Mouse (Mus musculus): ENCODE data around the gene B9d1. TPM values are rescaled to one million over a fixed set of nuclear protein-coding genes. Genes with fewer than 3 reads are reported as not detected.

B9d1 gene
- total RNA-seq, 2 experiments from 2014 or later: 8.4 to 10.4 TPM

DNA sequence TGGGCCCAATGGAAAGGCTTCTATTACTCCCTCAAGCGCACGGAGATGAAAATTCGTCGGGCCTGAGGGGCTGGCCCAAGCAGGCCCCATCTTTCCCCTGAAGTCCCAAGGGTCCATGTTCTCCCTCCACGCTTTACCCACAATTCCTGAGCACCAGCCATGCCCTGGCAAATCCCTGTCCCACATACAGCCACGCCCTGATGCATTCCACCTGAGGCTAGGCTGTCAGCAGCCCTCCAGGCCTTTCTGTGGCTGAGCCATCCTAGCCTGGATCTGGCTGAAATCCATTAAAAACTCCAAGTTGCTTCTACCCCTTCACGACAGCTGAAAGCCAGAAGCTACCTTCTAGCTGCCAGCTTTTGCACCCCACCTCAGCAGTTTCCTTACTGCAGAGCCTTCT, 17.0 kb upstream of the B9d1 start:
- no peak for DNase-seq (ENCODE audit: low spot score)
- intact Hi-C loops (cut with DNase I): no loop called here

DNA sequence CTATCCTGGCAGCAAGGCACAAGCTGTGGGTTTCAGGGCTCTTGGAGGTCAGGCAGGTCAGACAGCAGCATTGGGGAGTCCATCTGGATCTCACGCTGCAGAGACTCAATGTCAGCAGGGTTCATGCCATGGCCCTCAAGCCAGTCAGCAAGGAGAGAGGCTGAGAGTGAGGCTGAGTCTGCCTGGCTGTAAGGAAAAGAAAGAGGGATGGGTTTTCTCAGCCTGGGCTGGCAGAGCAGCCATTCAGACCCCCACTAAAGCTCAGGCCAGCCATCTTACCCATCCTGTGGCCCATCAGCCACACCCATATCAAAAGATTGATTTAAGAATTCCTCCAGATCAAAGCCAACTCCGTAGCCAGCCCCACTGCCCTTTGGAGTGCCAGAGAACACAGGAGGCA, 15.9 kb upstream of the B9d1 start:
- no peak for DNase-seq (ENCODE audit: low spot score)
- intact Hi-C loops (cut with DNase I): no loop called here

DNA sequence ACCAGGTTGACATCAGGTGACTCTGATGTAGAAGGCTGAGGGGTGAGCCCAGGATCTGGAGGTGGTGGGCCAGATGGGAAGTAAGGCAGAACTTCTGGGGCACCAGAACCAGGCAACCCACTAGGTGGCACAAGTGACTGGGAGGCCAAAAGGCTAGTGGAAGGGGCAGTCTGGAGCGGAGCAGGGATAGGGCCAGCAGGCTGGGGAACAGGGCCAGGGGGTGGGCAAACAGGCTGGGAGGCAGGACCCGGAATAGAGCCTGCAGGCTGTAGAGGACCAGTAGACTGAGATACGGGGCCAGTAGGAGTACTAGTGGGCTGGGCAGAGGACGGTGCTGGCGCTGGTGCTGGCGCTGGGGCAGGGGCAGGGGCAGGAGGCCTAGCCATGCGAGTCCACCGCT, 15.1 kb upstream of the B9d1 start:
- DNase-seq (ENCODE audit: low spot score): no peak
- intact Hi-C loops (cut with DNase I): loop anchor here (10.0 kb wide), 1 partner anchor 315 kb away; the partner anchor contains the start of gene Usp22

DNA sequence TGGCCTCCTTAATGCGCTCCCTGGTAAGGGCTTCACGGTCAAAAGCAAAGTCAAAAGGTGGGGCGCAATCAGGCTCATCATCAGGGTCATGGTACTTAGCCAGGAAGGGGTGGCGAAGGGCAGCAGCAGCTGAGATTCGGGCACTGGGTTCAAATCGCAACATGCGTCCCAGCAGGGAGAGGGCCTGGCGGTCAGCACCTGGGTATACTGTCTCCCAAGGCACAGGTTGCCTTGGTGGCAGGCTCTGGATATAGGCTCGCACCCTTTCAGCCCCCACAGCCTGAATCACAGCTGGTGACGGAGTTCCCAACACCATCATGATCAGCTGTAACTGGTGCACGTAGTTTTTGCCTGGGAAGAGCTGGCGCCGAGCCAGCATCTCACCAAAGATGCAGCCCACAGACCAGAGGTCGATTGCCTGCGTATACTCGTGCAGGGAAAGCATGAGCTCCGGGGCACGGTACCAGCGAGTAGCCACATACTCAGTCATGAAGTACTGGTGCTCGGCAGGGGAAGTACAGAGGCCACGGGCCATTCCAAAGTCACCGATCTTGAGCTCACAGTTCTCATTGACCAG, 13.9 kb upstream of the B9d1 start:
- no peak for DNase-seq (ENCODE audit: low spot score)
- intact Hi-C loops (cut with DNase I): loop anchor here (10.0 kb wide), 1 partner anchor 316 kb away; the partner anchor contains the start of gene Usp22

DNA sequence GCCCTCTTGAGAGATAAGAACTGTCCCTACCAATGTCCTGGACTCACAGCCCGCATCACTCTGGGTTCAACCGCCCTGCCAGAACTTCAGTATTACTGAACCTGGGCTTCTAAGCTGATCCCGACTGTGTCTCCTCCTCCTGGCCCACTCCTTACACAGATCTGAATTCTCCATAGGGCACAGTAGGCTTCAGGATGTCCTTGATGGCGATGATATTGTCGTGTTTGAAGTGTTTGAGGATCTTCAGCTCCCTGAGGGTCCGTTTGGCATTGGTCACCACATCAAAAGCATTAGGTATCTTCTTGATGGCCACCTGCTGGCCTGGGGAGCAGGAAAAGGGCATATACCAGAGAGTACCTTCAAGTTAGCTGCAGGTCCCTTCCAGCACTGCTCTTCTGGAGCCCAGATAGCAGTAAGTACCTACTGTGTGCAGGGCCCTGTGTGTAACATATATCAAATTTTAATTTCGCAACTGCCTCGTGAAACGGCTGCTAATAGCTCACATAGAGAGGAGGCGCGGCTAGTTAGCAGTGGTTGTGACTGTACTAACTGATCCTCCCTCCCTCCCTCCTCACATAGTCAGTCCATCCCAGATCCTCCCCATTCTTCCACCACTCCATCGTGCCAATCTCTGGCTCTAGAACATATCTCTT, 12.1 kb upstream of the B9d1 start:
- intact Hi-C loops (cut with DNase I): loop anchor here (10.0 kb wide), 1 partner anchor 318 kb away; the partner anchor contains the start of gene Usp22
- no peak for DNase-seq (ENCODE audit: low spot score)

DNA sequence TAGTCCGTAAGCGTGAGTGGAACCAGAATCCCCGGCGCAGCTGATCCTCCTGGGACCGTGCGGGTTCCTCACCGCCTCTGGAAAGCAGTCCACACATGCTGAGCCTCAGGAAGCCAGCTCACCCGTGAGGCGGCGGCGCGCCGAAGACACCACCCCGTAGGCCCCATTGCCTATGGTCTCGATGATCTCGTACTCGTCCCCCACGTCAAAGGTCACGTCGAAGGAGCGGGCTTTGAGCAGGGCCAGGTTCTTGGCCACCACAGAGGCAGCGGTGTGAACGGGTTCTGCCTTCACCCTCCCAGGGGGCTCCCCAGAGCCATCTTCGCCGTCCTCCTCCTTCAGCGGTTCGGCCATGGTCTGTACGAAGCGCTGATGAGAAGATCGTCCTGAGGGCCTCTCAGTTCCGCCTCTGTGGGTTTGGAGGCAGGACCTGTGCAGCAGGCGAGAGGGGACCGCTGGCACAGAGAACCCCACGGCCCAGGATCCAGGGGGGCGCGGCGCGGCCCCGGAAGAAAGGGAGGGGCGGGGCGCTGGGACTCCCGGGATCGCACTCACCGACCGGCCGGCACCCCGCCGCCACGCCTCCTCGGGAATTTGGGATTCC, 11.3 kb upstream of the B9d1 start:
- intact Hi-C loops (cut with DNase I): loop anchor here (10.0 kb wide), 1 partner anchor 319 kb away; the partner anchor contains the start of gene Usp22
- no peak for DNase-seq (ENCODE audit: low spot score)

DNA sequence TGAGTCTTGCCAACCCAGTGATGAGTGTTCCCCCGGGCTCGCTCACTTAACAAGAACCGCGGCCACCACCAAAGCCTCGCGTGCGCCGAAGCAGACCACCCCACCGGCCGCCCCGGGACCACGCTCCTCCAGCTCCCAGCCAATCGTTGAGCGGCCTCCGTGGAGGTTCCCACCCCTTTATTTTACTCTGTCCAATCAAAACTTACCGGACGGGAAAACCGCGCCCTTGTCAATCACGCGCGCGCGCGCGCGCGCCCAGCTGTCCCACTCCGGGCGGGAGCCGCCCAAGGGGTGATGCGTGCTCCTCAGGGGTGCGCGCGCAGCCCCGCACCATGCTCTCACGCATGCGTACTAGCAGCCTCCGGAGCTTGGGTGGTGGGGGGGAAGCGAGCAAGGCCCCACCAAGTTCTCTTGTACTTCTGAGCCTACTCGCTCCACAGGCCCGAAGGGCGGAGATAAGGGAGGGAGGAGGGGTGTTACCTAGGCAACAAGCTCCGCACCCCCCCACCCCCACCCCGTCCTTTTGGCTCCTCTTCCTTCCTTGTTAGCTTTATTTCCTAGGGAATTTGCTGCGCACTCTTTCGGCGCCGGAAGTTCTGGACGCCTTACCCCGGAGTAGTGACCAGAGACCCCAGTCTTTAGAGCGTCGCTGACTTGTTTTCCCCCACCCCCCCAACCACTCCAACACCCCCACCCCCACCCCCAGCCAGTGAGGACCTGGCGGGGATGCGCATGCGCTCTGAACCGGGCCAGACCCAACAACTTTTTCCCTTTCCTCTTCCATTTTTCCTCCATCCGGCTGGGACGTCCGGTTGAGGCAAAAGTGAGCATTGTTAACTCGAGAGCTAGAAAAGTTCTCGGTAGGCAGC, 10.6 kb upstream of the B9d1 start, which contains the start of gene Mapk7:
TSS of gene Mapk7 (minus strand) at position 278 of the 869 bp plus-strand sequence.
- peak; percentile 95 for DNase-seq (ENCODE audit: low spot score)
- intact Hi-C loops (cut with DNase I): loop anchor here (10.0 kb wide), 1 partner anchor 320 kb away; the partner anchor contains the start of gene Usp22

DNA sequence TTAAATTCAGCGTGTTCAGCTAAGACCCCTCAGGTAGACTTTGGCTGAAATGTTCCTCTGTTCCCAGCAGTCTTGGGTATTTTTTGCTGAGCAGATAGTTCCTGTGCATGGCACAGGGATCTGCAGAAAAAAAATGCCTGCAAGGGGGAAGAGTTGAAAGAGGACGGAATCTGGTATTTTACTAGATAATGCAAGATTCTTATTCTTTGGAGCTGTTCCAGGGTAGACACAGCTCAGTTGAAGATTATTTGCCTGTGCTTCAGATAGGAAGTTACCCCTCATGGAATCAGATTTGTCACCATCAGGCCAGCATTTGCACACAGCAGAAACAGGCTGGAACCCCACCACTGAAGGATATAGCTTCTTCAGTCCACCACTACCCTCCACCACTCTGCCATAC, 9.4 kb upstream of the B9d1 start:
- no peak for DNase-seq (ENCODE audit: low spot score)
- intact Hi-C loops (cut with DNase I): loop anchor here (10.0 kb wide), 1 partner anchor 321 kb away; the partner anchor contains the start of gene Usp22

DNA sequence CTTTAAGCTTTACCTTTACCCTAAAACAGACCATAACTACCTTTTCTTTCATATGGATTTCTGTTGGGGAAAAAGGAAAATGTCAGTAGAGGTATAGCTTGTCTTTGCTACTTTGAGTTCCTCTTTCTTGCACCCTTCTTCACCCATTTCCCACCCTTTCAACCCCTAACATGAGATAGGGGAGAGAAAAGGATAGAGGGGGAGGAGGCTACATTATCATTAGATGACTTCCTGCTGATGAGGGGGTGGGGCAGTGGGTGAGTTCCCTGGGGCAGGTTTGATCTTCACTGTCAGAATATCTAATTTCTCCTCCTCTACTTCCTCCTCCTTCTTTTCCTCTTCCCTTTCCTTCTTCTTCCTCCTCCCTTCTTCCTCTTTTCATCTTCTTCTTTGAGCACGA, 7.5 kb upstream of the B9d1 start:
- intact Hi-C loops (cut with DNase I): loop anchor here (10.0 kb wide), 1 partner anchor 323 kb away; the partner anchor contains the start of gene Usp22

DNA sequence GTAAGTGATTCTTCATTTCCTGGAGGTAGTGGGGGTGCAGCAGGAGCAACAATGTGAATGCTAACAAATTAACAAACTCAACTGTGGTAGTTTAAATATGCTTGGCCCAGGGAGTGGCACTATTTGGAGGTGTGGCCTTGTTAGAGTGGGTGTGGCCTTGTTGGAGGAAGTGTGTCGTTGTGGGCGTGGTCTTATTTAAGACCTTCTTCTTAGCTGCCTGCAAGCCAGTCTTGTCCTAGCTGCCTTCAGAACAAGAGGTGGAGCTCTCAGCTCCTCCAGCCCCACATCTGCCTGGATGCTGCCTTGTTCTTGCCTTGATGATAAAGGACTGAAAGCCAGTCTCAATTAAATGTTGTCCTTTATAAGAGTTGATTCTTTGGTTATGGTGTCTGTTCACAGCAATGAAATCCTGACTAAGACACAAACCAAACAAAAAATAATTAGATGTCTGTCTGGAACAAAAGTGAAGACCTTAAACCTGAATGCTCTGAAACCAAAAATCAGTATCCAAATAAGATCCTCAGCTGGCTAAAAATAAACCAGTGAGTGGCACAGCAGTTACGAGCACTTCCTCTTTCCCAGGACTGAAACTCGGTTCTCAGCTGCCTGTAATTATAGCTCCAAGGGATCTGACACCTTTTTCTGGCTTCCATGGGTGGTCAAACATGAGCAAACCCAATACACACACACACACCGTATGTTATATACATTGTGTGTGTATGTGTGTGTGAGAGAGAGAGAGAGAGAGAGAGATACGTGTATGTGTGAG, 6.0 kb upstream of the B9d1 start:
- no peak for DNase-seq (ENCODE audit: low spot score)
- intact Hi-C loops (cut with DNase I): loop anchor here (10.0 kb wide), 1 partner anchor 324 kb away; the partner anchor contains the start of gene Usp22

More for the DNA sequence above, 7.5 kb upstream of the B9d1 start:
- no peak for DNase-seq (ENCODE audit: low spot score)

DNA sequence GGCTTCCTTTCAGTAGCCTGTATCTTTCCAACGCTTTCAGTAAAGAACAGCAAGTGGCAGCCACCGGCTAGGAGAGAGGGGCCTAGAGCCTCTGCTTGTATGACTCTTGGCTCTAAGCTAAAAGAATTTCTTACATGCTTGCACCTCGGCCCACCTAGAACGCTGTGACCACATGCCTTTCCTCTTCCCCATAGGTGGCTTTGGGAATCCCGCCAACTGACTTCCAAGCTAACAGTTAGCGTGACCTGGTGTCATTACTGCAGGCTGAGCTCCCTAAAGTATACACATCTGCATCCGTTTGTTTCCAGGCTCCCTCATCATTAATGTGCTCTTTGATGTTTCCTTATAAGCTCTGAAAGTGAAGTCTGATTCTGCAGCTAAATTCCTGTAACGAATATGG, 1.0 kb upstream of the B9d1 start:
- intact Hi-C loops (cut with DNase I): loop anchor here (2.0 to 10.0 kb wide), 4 partner anchors 93 to 1602 kb away; partner anchors contain the start of genes Aldh3a2 and Slc47a2
- no peak for DNase-seq (ENCODE audit: low spot score)

DNA sequence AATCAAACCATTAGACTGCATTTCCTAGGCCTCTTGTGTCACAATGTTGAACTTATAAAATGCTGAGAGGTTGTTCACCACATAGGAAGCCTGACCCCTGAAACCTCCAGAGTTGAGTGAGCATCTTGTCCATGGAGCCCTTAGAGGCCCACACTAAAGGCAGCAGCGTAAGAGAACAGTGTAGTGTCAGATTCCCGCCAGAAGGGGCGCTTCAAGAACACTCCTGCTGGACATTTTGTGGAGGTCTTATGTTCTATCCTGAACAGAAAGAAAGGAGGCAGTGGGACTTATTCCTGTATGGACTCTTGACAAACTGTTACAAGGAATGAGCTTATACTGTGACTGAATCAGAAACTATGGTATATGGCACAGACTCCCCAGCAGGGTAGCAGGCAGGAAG, 10.0 kb downstream of the B9d1 start:
- intact Hi-C loops (cut with DNase I): loop anchor here (5.0 kb wide), 1 partner anchor 197 kb away; no protein-coding TSS in a partner anchor
- DNase-seq (ENCODE audit: low spot score): no peak

DNA sequence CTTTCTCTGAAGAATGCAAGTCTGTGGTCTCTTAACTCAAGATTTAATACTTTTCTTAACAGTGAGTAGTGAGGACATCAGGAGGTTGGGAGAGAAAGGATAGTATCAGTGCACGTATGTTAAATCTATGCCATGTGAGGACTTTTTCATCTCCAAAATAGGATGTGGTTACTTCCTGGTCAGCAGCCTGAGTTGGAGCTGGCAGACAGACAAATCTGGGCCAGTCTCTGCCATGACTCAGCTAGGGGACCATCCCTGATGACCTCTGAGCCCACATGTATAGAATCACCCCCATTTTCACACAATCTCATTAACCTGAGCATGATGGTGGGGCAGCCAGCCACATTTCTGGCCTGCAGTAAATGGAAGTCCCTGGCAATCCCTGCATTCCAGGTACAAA, 13.0 kb downstream of the B9d1 start:
- intact Hi-C loops (cut with DNase I): no loop called here

DNA sequence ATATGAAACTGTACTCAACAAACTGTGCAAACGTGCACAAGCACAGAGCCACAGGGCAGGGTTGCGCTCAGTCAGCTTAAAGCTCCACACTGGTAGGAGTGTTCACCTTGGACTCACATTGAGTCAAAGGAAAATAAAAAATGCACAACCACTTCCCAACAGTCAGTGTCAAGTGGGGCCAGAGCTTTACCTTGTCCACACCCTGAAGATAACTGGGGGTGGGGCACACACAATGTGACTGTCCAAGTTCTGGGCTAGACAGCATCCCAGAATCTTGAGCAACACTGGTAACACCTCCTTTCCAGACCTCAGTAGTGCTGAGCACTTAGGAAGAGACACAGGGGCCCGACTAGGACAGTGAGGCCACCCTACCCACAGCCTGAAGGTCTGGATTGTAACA, 13.9 kb downstream of the B9d1 start:
- intact Hi-C loops (cut with DNase I): no loop called here
- DNase-seq (ENCODE audit: low spot score): no peak

More for the DNA sequence above, 13.0 kb downstream of the B9d1 start:
- DNase-seq (ENCODE audit: low spot score): no peak

DNA sequence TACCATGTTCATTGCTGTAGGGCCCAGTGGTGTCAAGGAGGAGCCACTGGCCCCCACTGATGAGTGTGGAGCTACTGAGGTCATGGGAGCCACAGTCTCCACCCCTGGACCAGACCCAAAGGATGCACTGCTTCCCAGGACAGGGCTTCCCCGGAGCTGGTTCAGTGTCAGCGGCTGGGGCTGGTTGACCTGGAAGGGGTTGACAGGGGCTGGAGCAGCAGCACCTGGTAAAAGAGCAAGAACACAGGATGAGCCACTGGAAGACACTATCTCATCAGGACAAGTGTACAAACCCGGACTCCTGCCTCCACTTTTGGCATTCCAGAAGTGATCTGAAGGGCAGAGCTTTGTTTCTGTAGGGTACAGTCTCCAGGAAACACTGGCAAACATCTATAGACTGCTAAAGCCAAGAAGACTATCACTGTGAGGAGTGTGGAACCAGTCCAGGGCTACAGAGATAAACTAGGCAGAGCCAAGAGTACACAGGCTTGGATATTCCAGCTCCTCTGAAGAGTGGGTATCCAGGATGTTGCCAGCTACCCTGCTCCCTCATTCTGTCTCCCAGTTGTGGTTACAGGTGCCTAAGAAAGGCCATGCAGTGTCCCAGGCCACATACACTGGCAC, 14.7 kb downstream of the B9d1 start:
- intact Hi-C loops (cut with DNase I): no loop called here
- DNase-seq (ENCODE audit: low spot score): no peak

DNA sequence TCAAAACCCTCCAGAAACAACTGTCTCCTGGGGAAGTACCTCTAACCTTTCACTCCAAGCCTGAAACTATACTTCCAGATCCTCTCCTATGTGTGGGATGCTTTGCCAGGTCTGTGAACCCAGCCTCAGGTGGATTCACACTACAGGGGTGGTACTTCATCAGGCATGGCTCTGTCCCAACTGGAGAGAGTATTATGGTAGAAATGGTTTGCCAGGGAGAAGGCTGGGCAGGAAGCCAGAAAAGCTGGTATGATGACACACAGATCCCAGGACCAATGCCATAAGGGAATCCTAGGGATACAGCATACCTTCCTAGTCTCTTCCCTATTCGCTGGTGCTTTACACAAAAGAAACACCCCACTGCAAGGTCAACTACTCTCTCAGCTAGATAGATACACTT, 21.9 kb downstream of the B9d1 start:
- intact Hi-C loops (cut with DNase I): no loop called here
- no peak for DNase-seq (ENCODE audit: low spot score)

DNA sequence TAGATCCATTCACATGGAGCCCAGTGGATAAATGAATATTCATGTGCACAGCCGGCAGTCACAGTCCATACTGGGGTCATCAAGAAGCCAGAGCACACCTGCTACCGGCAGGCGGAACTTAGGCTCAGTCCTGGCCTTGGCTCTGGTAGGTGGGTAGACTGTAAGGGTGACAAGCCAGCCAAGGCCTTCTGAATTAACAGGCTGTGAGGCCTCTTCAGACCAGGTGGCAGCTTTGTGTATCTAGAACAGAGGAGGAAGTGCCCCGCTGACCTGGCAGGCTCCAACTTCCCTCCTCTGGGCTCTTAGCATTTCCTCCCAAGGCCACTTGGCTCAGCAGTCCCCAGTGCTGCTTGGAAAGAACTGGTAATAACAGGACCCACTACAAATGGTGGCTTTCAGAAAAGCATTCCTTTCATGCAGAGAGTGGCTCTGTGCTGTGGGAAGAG, 24.3 kb downstream of the B9d1 start:
- DNase-seq (ENCODE audit: low spot score): peak; percentile 28
- intact Hi-C loops (cut with DNase I): no loop called here

DNA sequence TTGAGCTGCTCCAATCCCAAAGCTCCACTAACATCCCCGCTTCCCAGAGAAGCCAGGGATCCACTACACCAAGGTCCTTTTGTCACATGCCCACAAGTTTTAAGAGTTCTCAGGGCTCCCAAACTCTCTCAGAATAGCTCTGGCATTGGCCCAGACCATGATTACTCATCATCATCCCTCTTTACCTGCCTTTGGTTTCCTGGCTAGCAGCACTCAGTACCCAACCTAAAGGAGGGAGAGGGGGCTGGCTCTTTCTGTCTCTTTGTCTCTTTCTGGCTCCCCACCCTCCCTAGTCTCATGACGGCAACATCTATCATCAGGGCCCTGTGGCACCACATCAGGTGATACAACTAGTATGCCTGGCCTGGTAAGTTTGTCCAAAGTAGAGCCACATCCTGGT, 27.9 kb downstream of the B9d1 start:
- no peak for DNase-seq (ENCODE audit: low spot score)
- intact Hi-C loops (cut with DNase I): loop anchor here (5.0 kb wide), 1 partner anchor 44 kb away; the partner anchor contains the start of gene Epn2
